Mouse (Mus musculus) heart, postnatal 10 days (tissue): ENCODE measurements around the gene Oas1h. TPM values are rescaled to one million over a fixed set of nuclear protein-coding genes. Genes with fewer than 3 reads are reported as not detected.
"Not testable (repeated sequence)": the region's sequence is repeated elsewhere in the genome, so short reads cannot be mapped to it uniquely, and the experiment has no call there.

Experiments used
- DNase-seq, 2 experiments: peaks; one replicate each; pipeline ENCODE4 v3.0.0; 2021
- intact Hi-C: fragments of 180-260 bp; cut with DNase I; formaldehyde crosslinking; loops from one replicate; pipeline ENCODE4 v1.15.1; 2025
- microRNA-seq, 2 experiments: library from miRNA; unstranded; fragments of <30 nt; microRNA quantifications; one replicate each; pipeline ENCODE4 v1.2.0; 2022
- total RNA-seq, 2 experiments: library from RNA; stranded (reverse); gene quantifications; 2 replicates each; pipeline ENCODE4 v1.2.3; 2021

The Oas1h gene
- total RNA-seq, 2 experiments from 2014 or later = not detected

DNA sequence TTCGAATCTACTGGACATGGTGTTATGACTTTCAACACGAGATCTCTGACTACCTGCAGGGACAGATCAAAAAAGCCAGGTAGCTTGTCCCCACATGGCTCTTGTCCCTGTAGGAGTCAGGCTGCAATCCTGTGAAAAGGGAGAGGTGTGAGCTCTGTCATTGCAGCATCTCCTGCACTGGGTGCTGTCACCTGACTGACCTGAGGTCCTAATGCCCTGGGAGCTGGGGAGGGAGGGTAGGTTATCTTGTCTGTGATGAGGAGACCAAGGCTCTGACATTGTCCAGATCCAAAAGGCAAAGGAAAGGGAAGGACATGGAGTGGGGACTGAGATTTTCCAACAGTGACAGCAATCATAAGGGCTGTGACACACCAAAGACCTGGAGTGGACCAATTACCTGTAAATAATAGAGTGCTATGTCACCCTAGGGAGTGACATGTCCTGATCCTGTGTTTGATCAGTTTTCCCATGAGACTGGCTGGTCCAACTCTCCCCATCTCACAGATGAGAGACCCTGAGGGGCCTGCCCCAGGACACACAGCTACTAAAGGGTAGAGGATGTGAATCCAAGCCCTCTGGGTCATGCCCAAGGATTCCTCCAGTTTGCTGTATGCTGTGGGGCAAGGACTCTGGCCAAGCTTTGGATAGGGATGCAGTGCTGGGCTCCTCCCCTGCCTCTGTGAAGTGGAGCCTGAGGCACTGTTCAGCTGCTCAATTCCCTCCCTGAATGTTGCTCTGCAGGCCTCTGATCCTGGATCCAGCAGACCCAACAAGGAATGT lies 58.1 kb downstream of the Oas1h start:
- DNase-seq = not testable (repeated sequence)

DNA sequence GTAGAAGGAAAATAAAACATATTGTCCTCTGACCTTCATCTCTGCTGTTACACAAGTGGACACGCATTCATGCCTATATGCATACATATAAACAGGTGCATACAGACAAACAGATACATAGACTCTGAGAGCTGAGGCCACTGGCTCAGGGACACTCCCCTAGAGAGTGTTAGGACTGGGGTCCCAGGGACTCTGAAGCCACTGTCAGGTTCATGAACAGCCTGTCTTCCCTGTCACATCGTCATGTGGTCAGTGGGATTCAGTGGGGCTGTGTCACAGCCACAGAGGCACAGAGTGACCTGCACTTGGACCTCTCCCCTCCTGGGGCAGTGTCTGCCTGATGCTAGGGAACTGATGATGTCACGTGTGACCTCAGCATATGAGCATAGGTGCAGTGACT lies 59.1 kb downstream of the Oas1h start:
- intact Hi-C loops = loop anchor here (10.0 kb wide), 1 partner anchor 125 kb away; the partner anchor contains the start of gene Oas1e
- DNase-seq = no peak

More for the DNA sequence above, 58.1 kb downstream of the Oas1h start:
- intact Hi-C loops = not testable (repeated sequence)

Small RNAs within 50 kb of the gene (microRNA-seq; reads per million reads assigned to microRNA genes)
- 0 reads per million in 2 experiments for gene Gm22907

Other genes with a start within 250 kb of the Oas1h start
- gene Rita1, start 248.8 kb upstream of the Oas1h start, total RNA-seq = 10 to 100 TPM; 12.7 to 13.1 TPM
- 10 to 100 TPM; 27.1 to 28.3 TPM for gene Ddx54, start 248.7 kb upstream of the Oas1h start, total RNA-seq
- not detected for gene Cfap73, start 227.2 kb upstream of the Oas1h start, total RNA-seq
- under 1 TPM; 0.15 to 0.31 TPM for gene Rasal1, start 212.6 kb upstream of the Oas1h start, total RNA-seq
- 1 to 10 TPM in 1 of 2 experiments, under 1 TPM in 1; 0.99 to 1.5 TPM for gene Dtx1, start 149.5 kb upstream of the Oas1h start, total RNA-seq
- gene Oas2, start 111.6 kb upstream of the Oas1h start, total RNA-seq = under 1 TPM; 0.07 to 0.10 TPM
- gene Oas3, start 83.8 kb upstream of the Oas1h start, total RNA-seq = under 1 TPM in 1 of 2 experiments, not detected in 1; 0.12 TPM
- gene Oas1e, start 65.9 kb upstream of the Oas1h start, total RNA-seq = not detected
- gene Oas1c, start 48.9 kb upstream of the Oas1h start, total RNA-seq = under 1 TPM; 0.69 TPM
- gene Oas1f, start 14.1 kb upstream of the Oas1h start, total RNA-seq = not detected
- not detected for gene Oas1g, start 26.2 kb downstream of the Oas1h start, total RNA-seq
- gene Oas1a, start 46.1 kb downstream of the Oas1h start, total RNA-seq = under 1 TPM; 0.17 TPM
- gene Oas1d, start 53.1 kb downstream of the Oas1h start, total RNA-seq = not detected
- gene Rph3a, start 148.7 kb downstream of the Oas1h start, total RNA-seq = not detected